Mouse (Mus musculus) cortical plate, adult 2 months (tissue): ENCODE measurements around the gene Fbxw11.

Source experiments
- CTCF ChIP-seq: fragments of 200-500 bp; IDR thresholded peaks from 2 replicates; pipeline ENCODE4 v1.5.1; 2011; ENCODE audit warnings: mild to moderate bottlenecking, control low read depth, low read length; ENCODE audit not compliant: insufficient read depth; ENCODE audit errors: extremely low read depth
- POLR2A ChIP-seq: fragments of 200-500 bp; IDR thresholded peaks from 2 replicates; pipeline ENCODE4 v1.6.1; 2011; ENCODE audit warnings: mild to moderate bottlenecking, low read length, control low read depth; ENCODE audit not compliant: insufficient read depth; ENCODE audit errors: extremely low read depth

DNA sequence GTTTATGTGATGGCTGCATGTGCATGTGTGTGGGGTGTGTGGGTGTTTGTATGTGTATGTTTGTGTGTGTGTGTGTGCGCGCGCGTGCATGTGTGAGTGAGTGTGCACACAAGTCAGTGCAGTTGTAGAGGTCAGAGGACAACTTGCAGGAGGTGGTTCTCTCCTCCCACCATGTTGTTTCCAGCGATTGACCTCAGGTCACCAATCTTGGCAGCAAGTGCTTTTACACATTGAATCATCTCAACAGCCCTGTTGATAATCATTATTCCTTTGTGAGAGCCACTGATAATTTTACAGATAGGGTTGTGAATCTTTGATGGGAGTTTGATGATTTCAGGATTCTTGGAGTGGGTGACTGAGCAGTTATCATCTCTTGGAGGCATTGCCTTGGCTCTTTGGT, 9.9 kb upstream of the Fbxw11 start:
- TF ChIP-seq POLR2A, result no peak
- TF ChIP-seq CTCF, result no peak
